Mouse (Mus musculus) retina, adult 2 months (tissue): Measurements from ENCODE around the gene Ret.

Experiments used
- DNase-seq: peaks from one replicate; pipeline ENCODE4 v3.0.0-alpha.2; 2012; ENCODE audit warnings: low read depth, low spot score

The Ret gene

DNA sequence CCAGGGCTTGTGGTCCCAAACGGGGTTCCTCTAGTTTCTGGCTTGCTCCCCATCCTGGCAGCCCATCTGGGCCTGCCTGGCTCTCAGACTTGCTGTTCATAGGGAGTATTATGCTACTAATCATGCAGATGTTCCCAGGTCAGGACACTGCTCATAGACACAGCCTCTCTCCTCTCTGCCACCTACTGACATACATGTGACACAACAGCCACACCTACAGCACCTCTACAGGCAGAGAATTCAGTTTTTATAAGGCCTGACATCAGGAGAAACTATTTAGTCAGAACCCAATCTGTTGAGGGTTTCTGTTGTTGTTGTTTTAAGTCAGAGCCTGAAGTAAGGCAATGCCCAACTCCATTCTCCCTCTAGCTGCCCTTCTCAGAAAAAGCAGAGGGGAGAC, 85.7 kb downstream of the Ret start:
- DNase-seq = no peak
